Mouse (Mus musculus): Measurements from ENCODE around the gene Akap2. TPM values are rescaled to one million over a fixed set of nuclear protein-coding genes. Genes with fewer than 3 reads are reported as not detected.

The Akap2 gene
- total and polyA plus RNA-seq, 3 experiments, result 1.7 to 7.2 TPM; not detected in 1

GRCm38 (mm10) chr4:57832318-57832717 is 114.9 kb downstream of the Akap2 start:
- H3K9ac ChIP-seq (ENCODE audit: control insufficient read depth, low read depth, low read length, poor library complexity, severe bottlenecking), result no peak overlapping the region
- no peaks in the 10 kb centered on the region for H3K79me2 ChIP-seq (ENCODE audit: control insufficient read depth, insufficient read depth, low read length, poor library complexity)
- no peak overlapping the region for H3K27ac ChIP-seq (ENCODE audit: control insufficient read depth, low read depth, low read length)
- no peaks in the 10 kb centered on the region for H3K36me3 ChIP-seq (ENCODE audit: control insufficient read depth in 1 of 2, insufficient read depth in 2 of 2, low read length in 2 of 2)
- no peaks in the 10 kb centered on the region for H3K9me3 ChIP-seq (replicated peaks; ENCODE audit: insufficient read depth, low read length)
- no peaks in the 10 kb centered on the region; a peak in 1 of 4 replicates for H3K4me1 ChIP-seq (ENCODE audit: control insufficient read depth in 1 of 2, insufficient read depth in 2 of 2, low read length in 2 of 2)
- no peaks in the 10 kb centered on the region for H3K27me3 ChIP-seq (ENCODE audit: control insufficient read depth in 1 of 2, insufficient read depth in 2 of 2, low read length in 2 of 2)
- DNase-seq (ENCODE audit: low read depth, low spot score), result no peak
- H3K4me3 ChIP-seq (ENCODE audit: control insufficient read depth in 1 of 2, insufficient read depth in 1 of 2, low read depth in 2 of 2, low read length in 2 of 2), result no peak overlapping the region
- TF ChIP-seq MYC (IDR thresholded peaks at IDR 0.05; ENCODE audit: low read depth, low read length) (no peak), KAT2A (conservative IDR thresholded peaks at IDR 0.05; ENCODE audit: low read depth, low read length) (no peak), MAZ (IDR thresholded peaks at IDR 0.05; ENCODE audit: low read depth, low read length) (no peak), MAX (IDR thresholded peaks at IDR 0.05; ENCODE audit: low read length) (no peak), GATA1 (IDR thresholded peaks at IDR 0.05; ENCODE audit: low read depth, low read length) (no peak), TAL1 (IDR thresholded peaks at IDR 0.05; ENCODE audit: low read length) (no peak), MAFK (IDR thresholded peaks at IDR 0.05; ENCODE audit: borderline replicate concordance, low read depth, low read length) (no peak), CHD2 (IDR thresholded peaks at IDR 0.05; ENCODE audit: low read length) (no peak), TBP (IDR thresholded peaks at IDR 0.05; ENCODE audit: low read depth, low read length) (no peak), ZC3H11A (IDR thresholded peaks at IDR 0.05; ENCODE audit: low read depth, low read length) (no peak), JUND (IDR thresholded peaks at IDR 0.05; ENCODE audit: low read depth, low read length) (no peak), CHD1 (IDR thresholded peaks at IDR 0.05; ENCODE audit: low read depth, low read length) (no peak), POLR2AphosphoS2 (IDR thresholded peaks at IDR 0.05; ENCODE audit: low read length) (no peak), RAD21 (IDR thresholded peaks at IDR 0.05; ENCODE audit: low read depth, low read length) (no peak), BHLHE40 (IDR thresholded peaks at IDR 0.05; ENCODE audit: borderline replicate concordance, low read depth, low read length) (no peak), MXI1 (IDR thresholded peaks at IDR 0.05; ENCODE audit: low read depth, low read length) (no peak), UBTF (IDR thresholded peaks at IDR 0.05; ENCODE audit: borderline replicate concordance, insufficient read depth, low read depth, low read length) (no peak), CTCF (IDR thresholded peaks at IDR 0.05 in 2 of 3, conservative IDR thresholded peaks at IDR 0.05 in 1 of 3; ENCODE audit: control insufficient read depth in 1 of 3, insufficient read depth in 1 of 3, low read depth in 2 of 3, low read length in 3 of 3, poor library complexity in 1 of 3, severe bottlenecking in 1 of 3) (no peak)

GRCm38 (mm10) chr4:57833060-57833459 is 115.6 kb downstream of the Akap2 start:
- H3K9me3 ChIP-seq (replicated peaks; ENCODE audit: insufficient read depth, low read length), result no peaks in the 10 kb centered on the region
- no peak for DNase-seq (ENCODE audit: low read depth, low spot score)
- H3K27ac ChIP-seq (ENCODE audit: control insufficient read depth, low read depth, low read length), result no peak overlapping the region
- H3K79me2 ChIP-seq (ENCODE audit: control insufficient read depth, insufficient read depth, low read length, poor library complexity), result no peaks in the 10 kb centered on the region
- no peaks in the 10 kb centered on the region for H3K27me3 ChIP-seq (ENCODE audit: control insufficient read depth in 1 of 2, insufficient read depth in 2 of 2, low read length in 2 of 2)
- H3K4me3 ChIP-seq (ENCODE audit: control insufficient read depth in 1 of 2, insufficient read depth in 1 of 2, low read depth in 2 of 2, low read length in 2 of 2), result no peak overlapping the region
- H3K4me1 ChIP-seq (ENCODE audit: control insufficient read depth in 1 of 2, insufficient read depth in 2 of 2, low read length in 2 of 2), result no peaks in the 10 kb centered on the region; a peak in 1 of 4 replicates
- no peak overlapping the region for H3K9ac ChIP-seq (ENCODE audit: control insufficient read depth, low read depth, low read length, poor library complexity, severe bottlenecking)
- TF ChIP-seq CHD1 (IDR thresholded peaks at IDR 0.05; ENCODE audit: low read depth, low read length), result no peak
- TF ChIP-seq SMC3 (IDR thresholded peaks at IDR 0.05; ENCODE audit: low read depth, low read length), result no peak
- TF ChIP-seq POLR2AphosphoS2 (IDR thresholded peaks at IDR 0.05; ENCODE audit: low read length), result no peak
- no peak for TF ChIP-seq RAD21 (IDR thresholded peaks at IDR 0.05; ENCODE audit: low read depth, low read length)
- no peak for TF ChIP-seq CHD2 (IDR thresholded peaks at IDR 0.05; ENCODE audit: low read length)
- no peak for TF ChIP-seq ZMIZ1 (IDR thresholded peaks at IDR 0.05; ENCODE audit: low read depth, low read length)
- no peak for TF ChIP-seq MEF2A (IDR thresholded peaks at IDR 0.05; ENCODE audit: extremely low read depth, insufficient replicate concordance, low read depth, low read length, poor library complexity, severe bottlenecking)
- TF ChIP-seq MAFK (IDR thresholded peaks at IDR 0.05; ENCODE audit: borderline replicate concordance, low read depth, low read length), result no peak
- no peak for TF ChIP-seq SIN3A (IDR thresholded peaks at IDR 0.05; ENCODE audit: low read length)
- no peak for TF ChIP-seq ELF1 (IDR thresholded peaks at IDR 0.05; ENCODE audit: low read depth, low read length)
- TF ChIP-seq MYC (IDR thresholded peaks at IDR 0.05; ENCODE audit: low read depth, low read length), result no peak
- TF ChIP-seq UBTF (IDR thresholded peaks at IDR 0.05; ENCODE audit: borderline replicate concordance, insufficient read depth, low read depth, low read length), result no peak
- TF ChIP-seq TAL1 (IDR thresholded peaks at IDR 0.05; ENCODE audit: low read length), result no peak
- TF ChIP-seq KAT2A (conservative IDR thresholded peaks at IDR 0.05; ENCODE audit: low read depth, low read length), result no peak
- TF ChIP-seq NELFE (IDR thresholded peaks at IDR 0.05; ENCODE audit: low read depth, low read length), result no peak
- no peak for TF ChIP-seq JUND (IDR thresholded peaks at IDR 0.05; ENCODE audit: low read depth, low read length)
- H3K36me3 ChIP-seq (ENCODE audit: control insufficient read depth in 1 of 2, insufficient read depth in 2 of 2, low read length in 2 of 2), result no peaks in the 10 kb centered on the region
